Mouse (Mus musculus) megakaryocyte, adult 5-6 weeks (primary cell): ENCODE data around the gene Pld4. TPM values are rescaled to one million over a fixed set of nuclear protein-coding genes. Genes with fewer than 3 reads are reported as not detected.

ENCODE experiments used
- ATAC-seq: 2 replicates; pipeline ENCODE4 v1.8.0; 2016; ENCODE audit warnings: mild to moderate bottlenecking, inconsistent platforms; ENCODE audit not compliant: poor library complexity, severe bottlenecking
- total RNA-seq, 2 experiments: library from RNA; stranded (forward) in 1 of 2; stranded (reverse) in 1 of 2; fragments of 153-499, 151-499 nt in 1 of 2; fragments of 221-1000, 200-1000 nt in 1 of 2; gene quantifications; 2 replicates each; pipeline versions ENCODE4 v1.2.3 to v1.2.4; 2015 to 2017

The Pld4 gene
- total RNA-seq, 2 experiments from 2014 or later = 364 to 532 TPM

DNA sequence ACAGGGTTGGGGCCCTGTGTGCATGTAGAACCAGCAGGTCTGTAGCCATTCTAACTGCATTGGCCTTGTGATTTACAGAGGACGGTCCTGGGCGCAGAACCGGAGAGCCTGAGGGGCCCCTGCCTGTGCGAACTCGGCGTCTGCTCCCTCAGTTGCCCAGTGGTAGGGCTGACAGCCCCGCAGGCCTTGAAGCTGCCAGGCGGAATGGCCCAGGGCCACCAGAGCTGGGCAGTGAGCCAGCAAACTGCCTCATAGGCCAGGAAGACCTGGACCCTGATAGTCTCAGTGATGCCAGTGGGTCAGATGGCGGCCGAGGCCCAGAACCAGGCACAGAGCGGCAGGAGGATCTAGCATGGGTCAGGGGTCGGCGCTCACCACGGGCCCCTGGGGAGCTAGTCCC, 22.7 kb upstream of the Pld4 start:
- no peak for ATAC-seq

DNA sequence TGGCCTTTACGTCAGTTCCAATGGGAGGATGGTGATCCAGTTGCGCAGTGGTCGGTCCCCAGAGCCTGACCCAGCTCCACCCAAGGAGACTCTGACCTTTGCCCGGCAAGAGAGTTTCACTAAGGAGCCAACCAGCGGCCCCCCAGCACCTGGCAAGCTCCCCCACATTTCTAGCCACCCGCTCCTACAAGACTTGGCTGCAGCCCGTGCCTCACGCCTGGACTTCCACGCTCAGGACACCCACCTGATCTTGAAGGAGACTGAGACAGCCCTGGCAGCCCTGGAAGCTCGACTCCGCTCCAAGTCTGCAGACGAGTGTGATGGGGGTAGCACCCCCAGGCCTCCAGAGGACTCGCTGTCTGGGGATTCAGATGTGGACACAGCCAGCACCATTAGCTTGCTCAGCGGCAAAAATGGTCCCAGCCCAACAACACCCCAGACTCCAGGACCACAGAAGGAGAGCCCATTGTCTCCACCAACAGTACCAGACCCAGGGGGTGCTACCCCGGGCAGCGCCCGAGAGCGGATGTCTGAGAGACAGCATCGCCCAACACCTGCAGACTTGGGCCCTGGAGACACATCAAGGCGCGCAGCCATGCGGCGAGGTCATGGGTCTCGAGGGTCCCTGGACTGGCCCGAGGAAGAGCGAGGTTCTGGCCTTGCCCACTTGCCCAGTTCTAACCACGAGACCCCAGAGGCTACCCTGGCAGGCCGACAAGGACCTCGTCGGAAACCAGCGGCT, 22.0 kb upstream of the Pld4 start:
- no peak for ATAC-seq

DNA sequence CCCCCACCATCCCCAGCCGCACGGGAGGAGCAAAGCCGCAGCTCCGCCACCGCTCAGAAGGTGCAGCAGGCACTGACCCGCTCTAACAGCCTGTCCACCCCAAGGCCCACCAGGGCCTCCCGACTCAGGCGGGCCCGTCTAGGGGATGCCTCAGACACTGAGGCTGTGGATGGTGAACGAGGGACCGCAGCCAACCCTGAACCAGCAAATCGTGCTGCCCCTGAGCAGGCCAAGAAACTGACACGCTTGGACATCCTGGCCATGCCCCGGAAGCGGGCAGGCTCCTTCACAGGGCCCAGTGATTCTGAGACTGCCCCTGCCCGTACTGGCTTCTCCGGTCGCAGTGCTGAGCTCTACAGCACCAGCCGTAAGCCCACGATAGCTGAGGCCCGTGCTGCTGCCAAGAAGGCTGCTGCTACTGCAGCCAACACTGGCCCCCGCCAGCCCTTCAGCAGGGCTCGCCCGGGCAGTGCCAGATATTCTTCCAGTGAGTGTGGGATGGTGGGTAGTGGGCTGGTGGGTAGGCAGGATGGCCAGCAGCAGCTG, 21.4 kb upstream of the Pld4 start:
- no peak for ATAC-seq

DNA sequence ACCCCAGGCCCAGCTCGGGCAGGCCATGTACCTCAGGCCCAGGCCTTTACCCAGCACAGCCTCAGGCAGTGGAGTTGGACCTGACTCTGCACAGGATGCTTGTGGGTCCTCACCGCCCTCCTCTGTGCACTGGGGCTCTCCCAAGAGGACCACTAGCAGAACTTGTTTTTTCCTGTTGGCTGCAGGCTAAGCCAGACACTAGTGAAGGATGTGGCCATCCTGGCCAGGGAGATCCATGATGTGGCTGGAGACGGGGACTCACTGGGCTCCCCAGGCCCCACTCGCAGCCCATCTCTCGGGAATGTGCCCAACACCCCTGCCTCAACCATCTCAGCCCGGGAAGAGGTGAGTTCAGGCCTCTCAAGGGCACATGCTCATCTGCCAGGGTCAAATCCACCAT, 17.7 kb upstream of the Pld4 start:
- no peak for ATAC-seq

DNA sequence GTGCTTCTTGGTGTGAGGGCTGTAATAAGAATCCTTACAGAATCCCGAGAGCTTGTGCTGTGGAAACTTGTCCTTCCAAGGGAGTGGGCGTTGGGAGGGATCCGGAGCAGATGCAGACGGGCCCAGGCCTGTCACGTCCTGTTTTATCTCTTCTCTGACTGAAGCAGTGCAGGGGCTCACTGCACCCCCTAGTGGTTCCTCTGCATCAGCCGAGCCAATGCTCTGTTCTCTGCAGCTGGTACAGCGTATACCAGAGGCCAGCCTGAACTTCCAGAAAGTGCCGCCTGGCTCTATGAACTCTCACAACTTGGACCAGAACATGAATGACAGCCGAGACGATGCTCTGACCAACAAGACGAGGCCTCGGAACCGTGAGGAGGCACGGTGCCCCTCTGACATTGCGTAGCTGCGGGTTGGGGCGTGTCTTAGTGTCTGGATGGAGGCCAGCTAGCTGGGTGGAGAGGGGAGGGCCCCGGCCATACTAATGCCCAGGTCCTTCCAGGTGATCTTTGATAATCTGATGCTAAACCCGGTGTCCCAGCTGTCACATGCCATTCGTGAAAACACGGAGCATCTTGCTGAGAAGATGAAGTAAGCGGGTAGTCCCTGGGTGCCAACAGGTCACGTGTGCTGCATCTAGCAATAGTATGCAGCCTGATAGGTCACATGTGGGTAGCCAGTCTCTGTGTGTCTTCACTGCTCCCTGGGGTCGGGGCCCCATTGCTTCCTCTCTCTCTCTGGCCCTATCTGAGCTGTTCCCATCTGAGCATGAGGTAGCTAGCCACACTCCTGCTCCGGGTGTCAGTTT, 17.1 kb upstream of the Pld4 start:
- ATAC-seq = peak; percentile 87

DNA sequence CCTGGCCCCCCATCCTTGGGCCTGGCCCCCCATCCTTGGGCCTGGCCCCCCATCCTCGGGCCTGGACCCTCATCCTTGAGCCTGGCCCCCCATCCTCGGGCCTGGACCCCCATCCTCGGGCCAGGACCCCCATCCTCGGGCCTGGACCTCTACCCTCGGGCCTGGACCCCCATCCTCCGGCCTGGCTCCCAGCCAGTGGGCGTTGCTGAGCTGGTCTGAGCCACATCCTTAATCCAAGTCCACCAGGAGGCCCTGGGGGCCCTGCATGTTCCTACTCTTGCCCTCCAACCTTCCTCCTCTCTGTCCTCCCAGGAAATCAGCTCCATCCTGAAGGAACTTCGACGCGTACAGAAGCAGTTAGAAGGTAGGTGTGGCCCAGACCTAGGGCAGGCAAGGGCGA, 16.2 kb upstream of the Pld4 start:
- no peak for ATAC-seq

DNA sequence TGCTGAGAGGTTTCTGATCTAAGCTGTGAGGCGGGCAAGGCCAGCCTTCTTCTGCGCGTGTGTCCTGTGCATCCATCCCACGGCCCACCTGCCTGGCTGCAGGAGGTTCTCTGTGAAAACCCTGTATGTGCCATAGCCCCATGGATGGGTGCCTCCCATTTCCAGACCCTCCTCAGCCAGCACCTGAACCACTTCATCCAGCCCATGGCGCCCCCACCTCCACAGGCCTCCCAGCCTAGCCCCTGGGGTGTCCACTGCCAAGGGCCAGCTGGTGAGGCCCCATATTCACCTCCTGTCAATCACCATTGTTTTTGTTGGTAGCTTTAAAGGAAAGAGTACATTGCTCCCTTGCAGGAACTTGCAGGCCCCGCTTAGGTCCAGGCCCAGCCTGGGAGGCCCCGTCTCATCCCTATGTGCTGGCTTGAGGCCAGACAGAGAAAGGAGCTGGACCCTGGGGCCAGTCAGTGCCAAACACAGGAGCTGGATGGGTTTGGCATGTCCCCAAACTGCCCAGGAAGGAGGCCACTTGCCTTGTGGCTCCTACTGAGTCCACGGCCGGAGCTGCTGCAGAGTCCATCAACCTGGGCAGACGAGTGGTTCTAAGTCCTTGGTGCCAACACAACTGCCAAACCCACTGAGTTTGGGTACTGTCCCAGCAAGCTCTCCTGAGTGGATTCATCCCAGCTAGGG, 15.4 kb upstream of the Pld4 start:
- no peak for ATAC-seq

DNA sequence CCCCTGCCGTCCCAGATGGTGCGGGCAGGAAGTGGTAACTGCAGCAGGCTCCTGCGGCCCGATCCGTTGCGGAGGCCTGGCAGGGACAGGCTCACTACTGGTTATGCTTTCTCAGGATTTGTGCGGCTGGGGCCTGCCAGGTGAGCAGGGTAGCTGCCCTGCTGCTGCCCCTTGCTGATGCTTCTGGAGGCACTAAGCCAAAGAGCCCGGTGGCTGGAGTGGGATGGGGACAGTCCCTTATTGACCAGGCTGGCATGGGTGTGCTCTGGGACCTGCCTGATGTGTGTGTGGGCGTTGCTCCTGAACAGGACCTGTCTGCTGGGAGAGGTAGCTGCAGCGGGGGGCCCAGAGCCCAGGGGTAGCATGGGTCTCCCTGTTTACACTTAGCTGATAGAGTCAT, 14.7 kb upstream of the Pld4 start:
- no peak for ATAC-seq

DNA sequence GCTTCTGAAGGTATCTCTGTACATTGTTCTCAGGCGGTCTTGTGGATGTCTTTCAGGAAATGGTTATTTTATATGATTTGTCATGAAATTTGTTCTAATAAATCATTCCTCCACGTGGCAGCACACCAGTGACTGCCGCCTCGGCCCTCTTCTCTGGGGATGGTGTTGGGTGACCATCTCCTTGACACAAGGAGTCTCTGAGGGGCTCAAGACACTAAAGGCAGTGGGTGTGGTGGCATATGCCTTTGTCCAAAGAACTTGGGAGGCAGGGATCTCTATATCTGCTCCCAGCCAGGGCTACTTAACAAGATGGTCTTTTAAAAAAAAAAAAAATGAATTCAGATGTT, 14.0 kb upstream of the Pld4 start:
- ATAC-seq = no peak

DNA sequence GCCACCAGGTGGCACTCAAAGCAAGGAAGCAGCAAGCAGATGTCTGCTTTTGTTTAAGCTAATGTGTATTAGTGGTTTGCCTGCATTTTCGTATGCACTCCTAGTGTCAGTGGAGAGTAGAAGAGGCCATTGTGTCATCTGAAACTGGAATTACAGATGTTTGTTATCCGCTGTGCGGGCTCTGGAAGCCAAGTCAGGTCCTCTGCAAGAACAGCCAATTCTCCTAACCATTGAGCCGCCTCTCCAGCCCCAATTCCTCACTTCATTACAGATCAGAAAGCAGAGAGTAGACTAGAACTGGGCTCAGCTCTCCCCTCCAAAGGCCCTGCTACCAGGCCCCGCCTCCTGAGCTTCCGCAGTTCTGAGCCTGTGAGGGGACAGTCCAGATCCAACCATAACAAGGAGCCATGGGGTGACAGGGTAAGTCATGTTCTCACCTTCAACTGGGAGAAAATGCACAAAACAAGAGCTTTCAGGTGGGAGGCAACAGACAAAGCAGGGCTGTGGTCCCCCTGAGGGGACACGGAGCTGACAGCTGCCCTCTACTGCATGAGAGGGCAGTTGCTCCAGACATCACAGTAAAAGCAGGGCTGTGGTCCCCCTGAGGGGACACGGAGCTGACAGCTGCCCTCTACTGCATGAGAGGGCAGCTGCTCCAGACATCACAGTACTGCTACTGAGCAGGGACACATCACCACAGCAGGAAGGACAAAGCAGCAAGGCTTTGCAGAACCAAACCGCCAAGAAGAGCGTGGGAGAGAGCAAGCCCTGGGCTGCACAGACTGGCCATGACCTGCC, 13.4 kb upstream of the Pld4 start:
- ATAC-seq = peak; percentile 41

DNA sequence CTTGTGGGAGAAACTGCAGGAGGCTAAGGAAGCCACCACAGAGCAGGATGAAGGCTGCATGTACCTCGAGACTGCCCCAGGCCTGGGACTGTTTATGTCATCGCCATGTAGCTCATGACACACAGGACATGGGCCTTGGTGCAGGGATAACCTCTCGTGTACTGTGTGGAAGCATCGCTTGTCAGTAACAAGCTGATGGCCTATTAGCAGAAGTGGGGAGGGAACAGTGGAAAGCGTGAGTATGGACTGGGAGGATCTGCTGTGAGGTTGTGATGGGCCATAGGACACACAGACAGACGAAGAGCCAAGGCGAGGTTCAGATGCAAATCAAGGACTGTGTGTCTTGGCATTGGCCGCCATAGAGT, 12.9 kb upstream of the Pld4 start:
- no peak for ATAC-seq

DNA sequence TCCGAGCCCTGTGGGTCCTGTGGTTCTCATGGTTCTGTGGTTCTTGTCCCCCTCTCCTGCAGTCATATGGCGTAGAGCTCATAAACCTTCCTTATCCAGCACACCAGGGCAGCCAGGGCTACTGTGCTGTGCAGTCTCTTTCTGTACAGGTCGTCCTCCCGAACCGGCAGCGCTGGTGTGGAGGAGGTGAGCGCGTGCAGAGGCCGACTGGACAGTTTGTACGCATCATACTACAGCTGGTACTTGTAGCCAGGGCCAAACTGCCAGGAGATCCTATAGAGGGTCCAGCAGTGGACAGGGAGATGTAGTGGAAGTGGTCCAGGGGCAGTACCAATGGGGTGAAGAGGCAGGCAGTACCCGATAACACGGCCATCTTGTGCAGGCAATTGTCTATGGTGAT, 9.5 kb upstream of the Pld4 start:
- no peak for ATAC-seq

DNA sequence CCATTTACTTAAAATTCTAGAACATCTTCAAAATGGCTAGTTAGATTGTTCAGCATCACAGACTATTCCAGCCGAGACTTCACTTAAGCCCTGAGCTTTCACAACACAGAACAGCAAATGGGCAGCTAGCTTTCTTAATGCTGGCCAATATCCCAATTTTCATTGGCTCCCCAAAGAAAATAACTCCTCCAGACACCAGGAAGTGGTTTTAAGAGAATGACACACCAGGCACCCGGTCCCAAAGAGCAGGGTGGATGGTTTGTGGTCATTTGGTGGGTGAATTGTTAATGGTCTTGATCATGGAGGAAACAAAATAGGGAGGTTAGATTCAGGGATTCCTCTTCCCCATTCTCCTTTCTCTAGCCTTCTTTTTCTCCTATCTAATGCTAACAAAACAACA, 8.1 kb upstream of the Pld4 start:
- peak; percentile 54; the same call in 1 of the 2 replicates for ATAC-seq

DNA sequence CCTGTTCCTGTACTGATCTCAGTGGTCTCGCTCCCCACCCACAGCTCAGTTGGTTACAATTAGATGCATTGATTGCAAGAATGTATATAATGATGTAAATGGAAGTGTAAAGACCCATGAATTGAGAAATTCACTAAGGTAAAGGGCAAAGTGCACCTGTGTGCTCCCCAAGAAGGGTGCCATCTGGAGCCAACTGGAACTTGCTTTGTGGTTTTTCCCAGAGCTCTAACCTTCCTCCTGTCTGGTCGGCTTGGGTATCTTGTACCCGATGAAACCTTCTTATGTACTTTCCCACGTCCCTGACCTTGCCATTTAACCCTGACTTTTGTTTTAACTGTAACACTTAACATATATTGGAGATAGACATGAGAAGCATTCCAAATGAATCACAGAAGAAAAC, 4.6 kb upstream of the Pld4 start:
- ATAC-seq = no peak

DNA sequence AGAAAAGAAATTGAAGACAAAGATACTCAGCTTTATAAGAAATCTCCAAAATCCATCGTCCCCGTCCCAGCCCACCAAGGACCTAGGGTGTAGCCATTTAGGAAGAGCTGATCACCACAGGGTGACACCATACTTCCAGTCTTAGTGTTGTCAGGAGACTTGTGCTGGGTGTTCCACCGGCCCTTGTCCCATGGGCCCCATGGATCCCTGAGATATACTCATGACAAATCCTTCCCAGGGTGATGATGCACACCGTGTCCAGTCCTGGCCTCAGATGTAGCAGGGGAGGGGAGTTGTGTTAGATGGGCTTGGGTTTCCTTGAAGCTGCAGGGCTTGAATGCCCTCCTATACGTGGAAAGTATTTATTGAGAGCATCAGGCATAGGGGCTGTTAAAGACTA, 2.6 kb upstream of the Pld4 start:
- no peak for ATAC-seq

DNA sequence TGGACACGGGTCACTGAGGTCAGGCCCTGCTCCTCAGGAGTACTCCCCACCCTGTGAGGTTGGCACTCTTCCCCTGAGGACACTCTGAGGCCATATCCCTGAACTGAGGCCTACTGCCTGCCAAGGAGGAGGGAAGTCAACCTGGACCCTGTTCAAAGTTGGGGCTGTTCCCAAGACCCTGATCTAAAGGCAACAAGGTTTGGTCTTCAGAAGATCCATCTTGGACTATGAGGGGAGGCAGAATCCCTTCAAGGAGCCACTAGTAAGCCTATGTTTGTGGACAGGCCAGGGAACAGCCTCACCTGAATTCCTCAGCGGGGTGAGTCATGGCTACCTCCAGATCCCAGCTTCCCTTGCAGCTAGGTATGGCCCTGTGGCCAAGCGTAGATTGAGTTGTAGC, 984 bp upstream of the Pld4 start:
- no peak for ATAC-seq

DNA sequence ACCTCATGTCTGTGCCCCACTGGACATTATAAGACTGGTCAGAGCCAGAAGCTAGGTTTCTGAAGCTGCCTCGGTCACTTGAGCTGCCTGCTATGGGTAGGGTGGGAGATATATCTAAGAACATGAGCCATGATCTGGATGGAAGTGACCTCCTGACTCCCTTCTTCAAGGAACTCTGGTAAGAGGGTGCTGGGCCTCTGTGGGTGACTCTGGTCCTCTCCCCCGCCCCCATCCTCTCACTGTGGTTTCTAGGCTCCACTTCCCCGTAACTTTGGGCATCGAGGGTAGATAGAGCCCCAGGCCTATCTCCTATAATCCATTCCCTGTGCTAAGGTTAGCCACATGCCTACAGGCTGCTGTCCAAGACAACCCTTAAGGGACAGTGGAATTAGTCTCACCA, 956 bp downstream of the Pld4 start:
- ATAC-seq = peak; percentile 36

DNA sequence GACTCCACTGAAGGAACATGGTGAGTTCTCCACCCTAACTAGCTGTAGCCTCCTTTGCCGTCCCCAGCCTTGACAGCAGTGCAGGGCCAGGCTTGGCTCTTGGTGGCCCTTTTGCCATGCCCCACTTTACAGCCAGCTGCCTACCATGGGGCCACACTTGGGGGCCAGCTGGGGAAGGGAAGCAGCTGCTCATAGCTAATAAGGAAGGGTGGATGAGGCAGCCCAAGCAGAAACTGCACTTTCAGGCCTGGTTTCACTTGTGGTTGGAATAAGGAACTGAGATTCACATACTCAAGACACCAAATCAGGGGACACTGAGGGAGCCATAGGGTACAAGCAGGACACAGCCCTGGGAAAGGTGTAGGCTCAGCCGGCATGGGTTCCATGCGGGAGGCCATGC, 1.6 kb downstream of the Pld4 start:
- ATAC-seq = peak; percentile 77

DNA sequence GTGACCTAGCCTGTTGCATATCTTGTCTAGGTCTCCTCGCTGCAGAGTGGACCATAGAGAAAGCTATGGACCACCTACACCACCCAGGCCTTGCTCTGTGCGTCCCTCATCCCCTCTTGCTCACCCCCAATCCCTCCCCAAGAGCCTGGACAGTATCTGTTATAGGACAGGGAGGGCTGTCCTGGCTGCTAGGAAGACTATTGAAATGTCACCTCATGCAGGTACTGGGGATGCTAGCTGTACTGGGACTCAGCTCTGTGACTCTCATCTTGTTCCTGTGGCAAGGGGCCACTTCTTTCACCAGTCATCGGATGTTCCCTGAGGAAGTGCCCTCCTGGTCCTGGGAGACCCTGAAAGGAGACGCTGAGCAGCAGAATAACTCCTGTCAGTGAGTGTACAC, 2.7 kb downstream of the Pld4 start:
- no peak for ATAC-seq

DNA sequence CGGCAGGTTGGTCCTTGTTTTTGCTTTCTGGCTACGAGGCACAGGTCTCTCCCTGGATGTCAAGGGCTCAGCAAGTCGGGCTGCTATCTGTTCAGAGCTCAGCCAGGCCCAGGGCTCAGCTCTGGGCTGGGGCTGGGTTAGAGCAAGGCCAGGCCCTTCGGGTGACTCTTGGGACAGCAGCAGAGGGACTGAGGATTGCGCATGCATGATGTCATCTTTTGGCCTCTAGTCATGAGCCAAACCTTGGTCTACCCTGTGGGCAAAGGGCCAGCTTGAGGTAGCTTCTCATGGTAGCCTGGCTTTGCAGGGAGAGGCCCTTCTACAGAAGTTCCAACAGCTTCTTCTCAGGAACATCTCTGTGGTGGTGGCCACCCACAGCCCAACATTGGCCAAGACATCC, 3.7 kb downstream of the Pld4 start:
- ATAC-seq = no peak

DNA sequence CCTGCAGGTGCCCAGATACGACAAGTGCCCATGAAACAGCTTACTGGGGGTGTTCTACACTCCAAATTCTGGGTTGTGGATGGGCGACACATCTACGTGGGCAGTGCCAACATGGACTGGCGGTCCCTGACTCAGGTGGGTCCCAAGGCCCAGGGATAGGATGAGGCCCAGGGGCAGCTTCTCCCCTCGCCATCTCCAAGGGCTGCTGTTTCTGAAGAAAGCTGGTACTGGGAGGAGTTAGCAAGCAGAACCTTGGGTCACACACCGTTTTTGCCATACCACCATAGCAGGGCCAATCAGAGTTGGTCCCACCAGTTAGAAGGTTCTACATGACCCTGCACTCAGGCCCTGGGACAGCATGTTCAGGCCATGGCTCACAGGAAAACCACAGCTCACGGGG, 4.5 kb downstream of the Pld4 start:
- ATAC-seq = no peak
